Mouse (Mus musculus) heart, postnatal 0 days (tissue): ENCODE measurements at regions not wholly inside any gene's neighbourhood (a gene's known extent, or its start where the extent isn't known, plus 50 kb on each side); places are given as distances from the start of the nearest gene placed in this dataset.
"Not testable (repeated sequence)": the region's sequence is repeated elsewhere in the genome, so short reads cannot be mapped to it uniquely, and the experiment has no call there.

Source experiments
- ATAC-seq: fragments of 200-750 bp; cut with Nextera tagmentation; 2 replicates; pipeline ENCODE4 v1.8.0; 2017; ENCODE audit warnings: low read depth, moderate number of reproducible peaks, moderate library complexity; ENCODE audit not compliant: insufficient read depth
- DNase-seq: peaks from one replicate; pipeline ENCODE4 v3.0.0-alpha.2; 2016; ENCODE audit warnings: low spot score
- H3K27ac ChIP-seq: fragments of 300-500 bp; sonication (generic); 2 replicates; pipeline ENCODE4 v1.5.1; 2014; ENCODE audit warnings: low read depth, mild to moderate bottlenecking
- H3K27me3 ChIP-seq: fragments of 300-500 bp; sonication (generic); 2 replicates; pipeline ENCODE4 v1.6.1; 2014; ENCODE audit warnings: low read length, mixed read lengths; ENCODE audit not compliant: control insufficient read depth, insufficient read depth
- H3K36me3 ChIP-seq: fragments of 300-500 bp; sonication (generic); replicated peaks from 2 replicates; pipeline ENCODE4 v1.6.1; 2014; ENCODE audit warnings: low read length, mixed read lengths; ENCODE audit not compliant: control insufficient read depth, insufficient read depth
- H3K4me1 ChIP-seq: fragments of 300-500 bp; sonication (generic); 2 replicates; pipeline ENCODE4 v1.6.1; 2014; ENCODE audit warnings: antibody characterized with exemption; ENCODE audit not compliant: control insufficient read depth, insufficient read depth
- H3K4me2 ChIP-seq: fragments of 300-500 bp; sonication (generic); 2 replicates; pipeline ENCODE4 v1.6.1; 2014; ENCODE audit warnings: low read depth, mild to moderate bottlenecking, low read length, moderate library complexity
- H3K4me3 ChIP-seq: fragments of 300-500 bp; sonication (generic); 2 replicates; pipeline ENCODE4 v1.5.1; 2014; ENCODE audit warnings: low read depth, low read length
- H3K9ac ChIP-seq: fragments of 300-500 bp; sonication (generic); replicated peaks from 2 replicates; pipeline ENCODE4 v1.6.1; 2014; ENCODE audit warnings: low read depth, low read length, mixed read lengths
- H3K9me3 ChIP-seq: fragments of 300-500 bp; sonication (generic); replicated peaks from 2 replicates; pipeline ENCODE4 v1.6.1; 2016; ENCODE audit warnings: low read length; ENCODE audit not compliant: control insufficient read depth
- CTCF ChIP-seq: IDR thresholded peaks from 2 replicates; pipeline ENCODE4 v1.5.1; 2016; ENCODE audit warnings: antibody characterized with exemption, control low read depth, low read depth
- EP300 ChIP-seq: IDR thresholded peaks from 2 replicates; pipeline ENCODE4 v1.6.1; 2016; ENCODE audit warnings: antibody characterized with exemption, low read depth
- WGBS: fragments of 180-500 bp; shearing (Covaris S2); extraction: QIAGEN DNeasy Blood & Tissue Kit; methylation state at CpG from one replicate; pipeline ENCODE4 v1.1.7; 2014; 5-methylcytosine and 5-hydroxymethylcytosine counted together

DNA sequence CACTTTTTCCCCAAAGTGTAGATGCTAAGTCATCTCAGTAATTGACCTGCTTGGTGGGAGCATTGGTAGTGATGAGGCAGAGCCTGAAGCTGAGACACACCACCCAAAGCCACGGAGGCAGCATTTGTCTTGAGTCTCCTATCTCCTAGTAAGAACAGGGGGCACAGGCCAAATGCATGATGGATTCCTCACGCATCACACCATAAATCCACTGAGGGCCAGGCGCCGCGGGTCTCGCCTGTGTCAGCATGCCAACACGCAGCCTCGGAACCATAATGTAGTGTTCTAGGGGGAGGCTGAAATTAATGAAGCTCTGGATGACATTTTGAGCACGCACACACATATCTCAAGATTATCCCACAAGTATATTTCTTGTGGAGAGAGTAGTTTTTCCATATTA lies 521.5 kb downstream of the Bnc2 start:
- Histone ChIP-seq H3K9me3 (no peaks in the 10 kb centered on the region), H3K4me3 (no peak overlapping the region), H3K9ac (no peak overlapping the region), H3K27ac (no peak overlapping the region), H3K4me2 (no peak overlapping the region), H3K4me1 (no peaks in the 10 kb centered on the region), H3K27me3 (peaks cover 3% of the 10 kb centered on the region; the same call in 1 of the 2 replicates), H3K36me3 (no peaks in the 10 kb centered on the region)
- 91% methylated on average over 9 of the region's 9 CpGs for WGBS
- no peak for TF ChIP-seq EP300
- no peak for ATAC-seq
- DNase-seq: no peak

GRCm38 (mm10) chr4:84157911-84158647 lies 517.0 kb downstream of the Bnc2 start:
- Histone ChIP-seq H3K27me3 (peaks cover 3% of the 10 kb centered on the region; the same call in 1 of the 2 replicates), H3K36me3 (no peaks in the 10 kb centered on the region), H3K27ac (no peak overlapping the region), H3K4me1 (no peaks in the 10 kb centered on the region), H3K4me2 (no peak overlapping the region), H3K4me3 (no peak overlapping the region), H3K9me3 (no peaks in the 10 kb centered on the region), H3K9ac (no peak overlapping the region)
- WGBS: 85% methylated on average over 5 of the region's 5 CpGs
- no peak for TF ChIP-seq EP300
- TF ChIP-seq CTCF: no peak
- ATAC-seq (no peak), DNase-seq (no peak)

DNA sequence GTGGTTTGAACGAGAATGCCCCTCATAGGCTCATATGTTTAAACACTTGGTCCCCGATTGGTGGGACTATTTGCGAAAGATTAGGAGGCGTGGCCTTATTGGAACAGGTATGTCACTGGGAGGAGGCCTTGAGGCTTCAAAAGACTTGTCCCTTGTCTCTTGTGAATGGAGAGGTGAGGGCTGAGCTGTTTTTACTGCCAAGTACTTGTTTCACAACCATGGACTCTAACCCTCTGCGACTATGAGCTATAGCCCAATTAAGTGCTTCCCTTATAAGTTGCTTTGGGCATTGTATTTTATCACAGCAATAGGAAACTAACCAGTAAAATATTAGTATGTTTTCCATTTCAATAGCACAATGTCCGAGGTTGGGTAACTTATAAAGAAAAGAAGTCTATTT lies 511.7 kb downstream of the Bnc2 start:
- Histone ChIP-seq H3K4me2 (no peak overlapping the region), H3K36me3 (no peaks in the 10 kb centered on the region), H3K27ac (no peak overlapping the region), H3K9ac (no peak overlapping the region), H3K4me1 (no peaks in the 10 kb centered on the region), H3K4me3 (no peak overlapping the region), H3K27me3 (no peaks in the 10 kb centered on the region), H3K9me3 (no peaks in the 10 kb centered on the region)
- ATAC-seq (no peak), DNase-seq (no peak)
- TF ChIP-seq CTCF: no peak
- WGBS: 83% methylated on average over 6 of the region's 6 CpGs

GRCm38 (mm10) chr4:84165256-84165655 lies 509.8 kb downstream of the Bnc2 start:
- Histone ChIP-seq H3K9ac (no peak overlapping the region), H3K4me1 (no peaks in the 10 kb centered on the region), H3K9me3 (no peaks in the 10 kb centered on the region), H3K4me2 (no peak overlapping the region), H3K27ac (no peak overlapping the region), H3K36me3 (no peaks in the 10 kb centered on the region), H3K4me3 (no peak overlapping the region), H3K27me3 (no peaks in the 10 kb centered on the region)
- TF ChIP-seq CTCF (no peak), EP300 (no peak)
- ATAC-seq (no peak), DNase-seq (no peak)
- WGBS: 80% methylated on average over 3 of the region's 3 CpGs

DNA sequence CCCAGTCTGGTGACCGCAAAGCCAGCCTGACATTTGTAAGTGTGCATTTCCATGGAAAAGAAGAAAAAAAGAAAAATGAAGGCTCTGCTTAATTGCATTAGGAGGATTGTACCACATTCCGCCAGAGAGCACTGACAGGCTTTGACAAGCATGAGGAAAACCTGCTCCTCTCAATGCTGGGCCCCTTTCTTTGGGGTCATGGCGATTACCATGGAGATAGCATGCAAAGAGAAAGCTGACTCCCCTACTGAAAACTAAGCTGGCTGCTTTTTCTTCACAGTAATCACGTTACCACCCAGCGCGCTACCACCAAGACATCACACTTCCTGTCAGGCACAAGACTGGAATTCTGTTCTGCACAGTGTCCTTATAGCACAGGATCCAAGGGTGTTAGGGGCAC lies 502.2 kb downstream of the Bnc2 start:
- 47% methylated on average over 6 of the region's 6 CpGs for WGBS

DNA sequence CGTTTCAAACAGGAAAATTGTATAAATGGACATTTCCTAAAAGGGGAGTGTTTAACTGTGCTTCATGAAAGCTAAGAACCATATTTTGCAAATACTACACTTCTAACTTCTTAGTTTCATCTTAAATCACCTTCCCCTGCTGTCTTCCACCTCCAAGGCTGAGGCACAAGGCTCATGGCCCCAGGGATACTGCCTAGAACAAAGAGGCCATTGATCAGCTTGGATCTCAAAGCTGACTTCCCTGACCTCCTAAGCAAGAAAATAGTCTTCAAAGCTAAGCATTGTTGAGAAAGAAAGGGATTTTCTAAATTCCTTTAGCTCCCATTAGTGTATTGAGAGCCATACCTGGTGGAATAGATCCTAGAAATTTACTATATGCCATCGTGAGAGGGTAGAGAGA lies 501.6 kb downstream of the Bnc2 start:
- Histone ChIP-seq H3K27ac (no peak overlapping the region), H3K9ac (no peak overlapping the region), H3K4me2 (no peak overlapping the region), H3K4me1 (no peaks in the 10 kb centered on the region), H3K27me3 (no peaks in the 10 kb centered on the region), H3K36me3 (no peaks in the 10 kb centered on the region), H3K9me3 (no peaks in the 10 kb centered on the region), H3K4me3 (no peak overlapping the region)
- no peak for DNase-seq
- ATAC-seq: no peak
- TF ChIP-seq CTCF: no peak
- no peak for TF ChIP-seq EP300
- WGBS: 70% methylated on average over 2 of the region's 2 CpGs

More for the DNA sequence above, 502.2 kb downstream of the Bnc2 start:
- ATAC-seq (no peak), DNase-seq (no peak)
- Histone ChIP-seq H3K4me1 (no peaks in the 10 kb centered on the region), H3K4me3 (no peak overlapping the region), H3K27ac (no peak overlapping the region), H3K27me3 (no peaks in the 10 kb centered on the region), H3K36me3 (no peaks in the 10 kb centered on the region), H3K9me3 (no peaks in the 10 kb centered on the region), H3K4me2 (no peak overlapping the region), H3K9ac (no peak overlapping the region)
- TF ChIP-seq CTCF (no peak), EP300 (no peak)

- H3K4me3 ChIP-seq, H3K27ac ChIP-seq, H3K36me3 ChIP-seq, H3K27me3 ChIP-seq, H3K9ac ChIP-seq, ATAC-seq, DNase-seq, H3K9me3 ChIP-seq, H3K4me2 ChIP-seq, H3K4me1 ChIP-seq: not testable (repeated sequence)
- WGBS: 90% methylated on average over 6 of the region's 6 CpGs
Measured at GRCm38 (mm10) chr4:84176457-84176856, 498.6 kb downstream of the Bnc2 start.
